Mouse (Mus musculus) right cerebral cortex, postnatal 14 days (tissue): ENCODE data around the gene Spg11.

Experiments used
- DNase-seq: peaks from one replicate; pipeline ENCODE4 v3.0.0; 2022

Gene Spg11

DNA sequence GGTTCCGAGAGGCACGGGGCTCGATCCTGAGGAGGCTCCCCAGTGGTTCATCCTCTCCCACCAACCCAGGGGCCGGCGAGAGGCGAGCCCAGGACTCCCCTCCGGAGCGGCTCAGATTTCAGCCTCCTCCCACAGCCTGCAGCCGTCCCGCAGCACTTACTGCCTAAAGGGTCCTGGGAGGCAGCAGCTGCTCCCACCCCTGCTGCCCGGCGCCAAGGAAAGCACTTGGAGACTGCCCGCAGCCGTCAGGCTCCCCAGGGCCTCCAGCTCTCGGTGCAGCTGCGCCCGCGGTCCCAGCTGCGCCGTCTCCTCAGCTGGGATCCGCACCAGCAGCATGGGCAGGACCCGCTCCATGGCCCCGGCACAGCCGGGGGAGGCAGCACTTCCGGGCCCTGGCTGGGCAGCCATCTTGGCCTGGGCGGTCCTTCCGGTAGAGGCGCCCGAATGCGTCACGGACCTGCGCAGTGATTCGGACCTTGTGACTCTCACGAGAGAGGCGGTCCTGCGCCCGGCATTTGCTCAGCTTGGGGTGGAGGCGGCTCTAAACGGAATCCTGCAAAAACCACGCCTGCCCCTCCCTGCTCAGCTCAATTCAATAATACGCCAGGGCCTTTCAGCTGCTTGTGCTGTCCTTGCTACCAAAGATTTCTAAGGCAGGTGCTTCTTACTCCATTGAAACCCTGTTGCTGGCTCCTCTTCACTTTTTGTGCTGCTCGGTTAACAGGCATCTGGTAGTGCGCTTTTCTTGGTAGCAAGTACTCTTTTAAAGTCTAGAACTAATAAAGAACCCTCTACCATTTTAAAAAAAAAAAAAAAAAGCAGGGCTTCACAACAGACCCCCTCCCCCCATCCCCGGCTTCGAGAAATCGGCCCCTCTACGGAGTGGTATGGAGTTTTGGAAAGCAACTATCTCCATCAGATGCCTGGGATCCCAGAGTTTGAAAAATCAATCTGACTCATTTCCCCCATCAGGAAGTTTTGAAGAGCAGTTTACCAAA, at the start of gene Spg11:
Spg11 (minus strand) TSS at position 426 of the 998 bp plus-strand sequence.
- DNase-seq: peak; percentile 97

DNA sequence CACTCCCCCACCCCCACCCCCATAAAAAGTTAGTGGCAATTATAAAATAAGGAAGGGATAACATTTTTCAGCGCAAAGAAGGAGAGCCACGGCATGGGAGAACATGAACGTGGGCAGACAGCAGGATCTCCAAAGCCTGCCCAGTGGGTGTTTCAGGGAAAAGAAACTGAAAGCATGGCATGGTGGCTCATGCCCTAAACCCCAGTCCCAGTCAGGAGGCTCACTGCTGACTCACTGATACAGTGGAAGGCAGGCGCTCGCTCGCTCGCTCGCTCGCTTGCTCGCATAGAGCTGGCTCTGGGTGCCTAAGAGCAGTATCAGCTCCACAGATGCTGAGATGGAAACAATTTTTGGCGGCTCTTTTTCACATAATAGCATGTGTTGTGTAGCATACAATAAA, 46.1 kb upstream of the Spg11 start:
- no peak for DNase-seq

DNA sequence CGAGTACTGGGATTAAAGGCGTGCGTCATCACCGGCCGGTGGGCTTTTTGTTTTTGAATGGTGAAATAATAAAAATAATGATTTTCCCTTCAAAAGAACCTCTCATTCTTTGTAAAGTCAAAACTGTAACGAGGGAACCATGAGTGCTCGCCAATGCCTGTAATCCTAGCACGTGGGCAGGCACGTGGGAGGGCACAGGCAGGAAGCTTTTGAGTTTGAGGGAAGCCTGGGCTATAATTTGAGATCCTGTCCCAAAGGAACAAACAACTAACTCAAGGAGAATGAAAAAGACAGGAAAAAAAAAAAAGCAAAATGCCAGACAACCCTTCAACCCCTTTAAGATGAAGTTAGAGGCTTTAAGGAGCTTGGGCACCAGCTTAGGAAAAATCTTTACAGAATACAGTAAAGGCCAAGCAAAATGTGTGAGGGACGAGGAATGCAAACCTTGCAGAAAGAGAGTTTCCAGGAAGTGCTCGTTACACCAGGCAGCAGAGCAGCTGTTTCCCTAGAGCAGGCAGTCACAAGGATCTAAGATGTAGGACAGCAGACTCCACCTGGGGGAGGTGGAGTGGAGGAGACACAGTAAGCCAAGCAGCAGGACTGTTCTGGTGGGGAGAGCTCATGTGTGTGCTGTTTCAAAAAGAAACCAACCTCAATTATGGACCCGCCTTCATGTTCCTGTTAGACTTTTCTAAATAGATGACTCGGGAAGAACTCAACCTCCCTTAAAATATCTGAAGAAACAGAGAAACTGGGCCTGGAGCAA, 45.4 kb upstream of the Spg11 start:
- DNase-seq: no peak

DNA sequence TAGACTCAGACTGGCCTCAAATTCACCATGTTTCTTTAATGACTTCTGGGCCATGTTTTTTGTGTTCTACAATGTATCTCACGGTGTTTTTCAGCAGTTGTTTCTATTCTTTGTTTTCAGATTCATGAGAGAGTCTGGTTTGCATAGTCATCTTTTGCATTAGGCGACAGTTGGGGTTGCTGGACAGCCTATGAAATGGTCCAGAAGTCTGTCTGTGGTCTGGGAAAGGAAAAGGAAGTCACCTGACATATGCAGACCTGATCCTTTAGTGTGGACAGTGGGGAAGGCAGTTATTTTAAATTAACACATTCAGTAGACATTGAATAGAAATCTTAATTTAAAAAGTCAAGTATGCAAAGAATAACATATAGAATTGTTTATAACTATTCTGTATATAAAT, 44.3 kb upstream of the Spg11 start:
- DNase-seq: no peak

DNA sequence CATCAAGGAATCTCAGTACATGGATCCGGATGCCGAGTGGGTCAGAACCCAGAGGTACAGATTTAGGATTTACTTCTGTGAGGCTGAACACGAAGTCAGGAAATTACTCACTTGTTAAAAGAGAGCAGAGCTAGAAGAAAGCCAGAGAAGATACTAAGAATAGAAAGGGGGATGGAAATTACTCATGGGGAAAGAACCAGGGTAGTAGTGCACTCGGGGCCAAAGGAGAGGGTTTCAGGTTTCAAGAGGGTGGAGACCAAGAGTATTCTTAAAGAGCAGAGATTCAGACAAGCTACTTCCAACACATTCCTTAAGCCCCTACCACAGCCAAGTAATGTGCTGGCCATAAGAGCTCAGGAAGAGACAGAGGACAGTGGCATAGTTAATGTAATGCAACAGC, 43.4 kb upstream of the Spg11 start:
- no peak for DNase-seq

DNA sequence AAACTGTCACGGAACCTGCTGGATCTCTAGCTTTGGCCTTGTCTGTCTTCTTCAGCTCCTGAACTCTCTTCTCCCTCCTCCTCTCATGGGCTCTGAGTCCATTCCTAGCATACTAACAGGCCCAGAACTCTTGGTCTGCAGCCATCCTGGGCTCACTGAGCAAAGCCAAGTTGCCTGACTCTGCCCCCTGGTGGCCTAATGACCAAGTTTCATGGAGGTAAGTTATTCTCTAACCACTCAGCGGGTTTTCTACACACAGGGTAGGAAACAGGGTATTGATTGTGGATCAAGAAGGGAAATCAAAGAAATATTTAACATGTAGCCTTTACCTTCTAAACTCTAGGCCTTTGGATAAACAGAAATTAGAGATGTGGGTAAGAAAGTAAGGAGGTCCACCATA, 42.5 kb upstream of the Spg11 start, which contains the start of gene Trim69:
Trim69 (plus strand) TSS at position 21 of the 400 bp plus-strand sequence.
- peak; percentile 76 for DNase-seq

- DNase-seq: no peak
These were observed 41.5 kb upstream of the Spg11 start for GRCm38 (mm10) chr2:122159667-122160066.

GRCm38 (mm10) chr2:122158362-122158802, 40.2 kb upstream of the Spg11 start:
- DNase-seq: no peak

- no peak for DNase-seq
These were observed 39.4 kb upstream of the Spg11 start for GRCm38 (mm10) chr2:122157561-122157960.

- no peak for DNase-seq
These were observed 38.0 kb upstream of the Spg11 start for GRCm38 (mm10) chr2:122156051-122156700.

GRCm38 (mm10) chr2:122155292-122155691, 37.1 kb upstream of the Spg11 start:
- DNase-seq: no peak

DNA sequence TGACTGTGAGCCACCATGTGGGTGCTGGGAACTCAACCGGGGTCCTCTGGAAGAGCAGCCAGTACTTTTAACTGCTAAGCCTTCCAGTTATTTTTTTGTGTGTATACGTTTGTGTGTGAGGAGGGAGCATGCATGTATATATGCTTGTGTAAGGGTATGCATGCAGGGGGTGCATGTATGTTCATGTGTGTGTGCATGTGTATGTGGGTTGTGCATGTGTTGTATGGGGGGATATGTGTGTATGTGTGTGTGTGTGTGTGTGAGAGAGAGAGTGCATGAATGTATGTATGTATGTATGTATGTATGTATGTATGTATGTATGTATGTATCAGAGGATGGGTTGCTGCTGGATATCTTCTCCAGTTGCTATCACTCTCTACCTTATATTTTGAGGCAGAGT, 36.3 kb upstream of the Spg11 start:
- no peak for DNase-seq

GRCm38 (mm10) chr2:122153681-122154365, 35.6 kb upstream of the Spg11 start:
- DNase-seq: no peak

DNA sequence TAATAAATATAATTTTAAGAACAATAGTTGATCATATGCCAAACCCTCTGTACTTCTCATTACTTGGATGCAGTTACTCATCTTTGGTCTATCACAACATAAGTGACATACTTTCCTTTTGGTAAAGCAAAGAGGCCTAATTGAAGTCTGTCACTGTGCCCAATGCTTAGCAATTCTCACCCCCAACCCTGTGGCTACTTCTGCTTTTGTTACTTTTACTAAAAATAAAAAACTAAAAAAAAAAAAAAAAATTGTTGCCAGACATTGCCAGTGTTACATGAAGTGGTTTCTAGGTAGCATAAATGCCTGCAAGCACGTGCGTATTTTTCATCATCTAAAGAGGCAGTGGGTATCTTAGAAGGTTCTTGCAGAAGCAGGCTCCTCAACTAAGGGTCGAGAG, 34.7 kb upstream of the Spg11 start:
- no peak for DNase-seq

DNA sequence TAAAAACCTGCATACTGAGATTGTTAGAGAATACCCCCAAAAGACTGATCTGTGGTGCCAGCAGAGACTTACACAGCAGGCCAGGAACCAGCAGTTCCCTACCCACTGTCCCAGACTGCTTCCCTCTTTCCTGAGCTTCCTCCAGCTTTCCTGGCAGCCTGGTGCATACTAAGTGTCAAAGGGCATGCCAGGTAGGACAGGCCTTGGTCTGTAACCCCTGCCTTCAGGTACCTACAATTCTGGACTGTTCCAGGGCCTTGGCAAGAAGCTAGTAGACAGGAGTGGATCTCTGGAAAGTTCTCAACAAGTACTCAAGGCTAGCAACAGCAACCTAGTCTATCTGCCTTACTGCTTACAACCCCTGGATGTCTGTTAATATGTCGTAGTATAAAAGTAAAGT, 33.0 kb upstream of the Spg11 start:
- no peak for DNase-seq

DNA sequence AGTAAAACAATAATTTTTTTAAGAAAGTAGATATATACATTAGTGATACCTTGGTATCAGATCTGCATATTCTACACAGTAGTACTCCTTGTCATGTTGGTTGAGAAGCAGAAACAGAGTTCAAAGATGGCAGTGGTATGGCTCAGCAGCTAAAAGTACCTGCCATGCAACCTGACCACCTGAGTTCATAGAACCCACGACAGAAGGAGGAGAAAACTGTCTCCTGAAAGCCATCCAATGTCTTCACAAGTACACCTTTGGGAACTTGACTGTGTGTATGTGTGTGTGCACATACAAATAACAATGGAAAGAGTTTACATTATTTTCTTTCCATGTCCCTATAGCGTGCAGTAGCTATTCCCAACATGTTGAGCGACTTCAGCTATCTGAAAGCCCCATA, 31.5 kb upstream of the Spg11 start:
- DNase-seq: no peak

- DNase-seq: no peak
These were observed 31.1 kb upstream of the Spg11 start for GRCm38 (mm10) chr2:122149316-122149715.

GRCm38 (mm10) chr2:122148242-122148917, 30.2 kb upstream of the Spg11 start:
- peak; percentile 32 for DNase-seq

GRCm38 (mm10) chr2:122147508-122148241, 29.5 kb upstream of the Spg11 start, which contains the start of gene B2m:
B2m (plus strand) TSS chr2:122147686.
- DNase-seq: peak; percentile 91

DNA sequence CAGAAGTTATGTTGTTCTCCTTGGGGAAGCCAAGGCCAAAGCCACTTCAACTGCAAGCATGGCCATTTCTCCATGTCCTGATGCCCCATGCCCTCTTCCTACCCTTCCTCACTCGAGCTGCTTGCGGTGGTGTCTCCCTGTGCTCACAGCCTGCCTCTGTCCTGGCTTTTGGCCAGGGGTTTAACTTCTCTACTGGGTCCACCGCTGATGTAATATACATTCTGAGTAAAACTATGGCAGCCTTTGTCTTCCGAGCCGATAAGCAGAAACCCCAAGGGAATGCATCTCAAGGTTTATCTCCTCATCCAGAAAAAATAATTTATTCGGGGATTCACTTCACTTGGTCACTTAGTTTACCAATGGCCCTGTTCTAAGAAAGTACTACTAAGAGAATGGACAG, 28.5 kb upstream of the Spg11 start:
- no peak for DNase-seq

- no peak for DNase-seq
These were observed 27.6 kb upstream of the Spg11 start for GRCm38 (mm10) chr2:122145756-122146155.
